Mouse (Mus musculus): ENCODE measurements around the gene Adgrb3. TPM values are rescaled to one million over a fixed set of nuclear protein-coding genes. Genes with fewer than 3 reads are reported as not detected.

Adgrb3 gene
- total RNA-seq, 2 experiments from 2014 or later: 0.63 to 1.3 TPM

DNA sequence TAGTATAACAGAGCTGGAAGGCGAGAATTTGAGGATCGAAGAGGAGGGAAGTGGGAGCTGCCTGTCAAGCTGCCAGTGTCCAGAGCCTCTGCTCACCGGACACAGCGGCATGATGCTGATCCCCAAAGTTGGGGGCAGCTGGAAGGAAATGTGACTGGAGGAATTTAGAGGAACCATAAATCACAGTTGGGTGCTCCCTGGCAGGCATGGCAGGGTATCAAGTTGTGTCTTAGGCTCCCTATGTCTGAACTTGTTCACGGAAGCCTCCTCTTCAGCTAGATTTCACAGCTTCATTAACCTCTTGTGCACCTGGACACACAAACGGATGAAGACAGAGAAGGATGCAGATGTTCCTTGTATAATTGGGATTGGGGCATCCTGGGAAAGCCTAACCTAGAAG, 722.8 kb downstream of the Adgrb3 start:
- DNase-seq: no peak

DNA sequence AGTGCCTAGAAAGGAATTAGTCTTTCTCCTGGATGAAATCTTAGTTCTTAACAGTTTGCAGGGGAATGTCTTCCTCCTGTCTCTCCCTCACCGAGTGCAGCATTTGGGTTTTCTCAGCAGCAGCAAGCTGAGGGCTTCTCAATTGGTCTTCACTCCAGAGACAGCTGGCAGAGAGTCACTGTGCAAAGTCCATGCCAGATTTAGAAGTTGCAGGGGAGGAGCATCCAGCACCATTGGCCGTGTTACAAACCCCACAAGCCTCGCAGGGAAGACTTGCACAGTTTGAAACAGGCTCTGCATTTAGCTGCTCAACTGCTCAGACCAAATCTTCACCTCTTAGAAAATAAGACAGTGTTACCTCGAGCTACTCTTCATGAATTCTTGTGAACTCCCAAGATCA, 724.1 kb downstream of the Adgrb3 start:
- peak in 1 of 2 experiments; percentile 9 for DNase-seq

DNA sequence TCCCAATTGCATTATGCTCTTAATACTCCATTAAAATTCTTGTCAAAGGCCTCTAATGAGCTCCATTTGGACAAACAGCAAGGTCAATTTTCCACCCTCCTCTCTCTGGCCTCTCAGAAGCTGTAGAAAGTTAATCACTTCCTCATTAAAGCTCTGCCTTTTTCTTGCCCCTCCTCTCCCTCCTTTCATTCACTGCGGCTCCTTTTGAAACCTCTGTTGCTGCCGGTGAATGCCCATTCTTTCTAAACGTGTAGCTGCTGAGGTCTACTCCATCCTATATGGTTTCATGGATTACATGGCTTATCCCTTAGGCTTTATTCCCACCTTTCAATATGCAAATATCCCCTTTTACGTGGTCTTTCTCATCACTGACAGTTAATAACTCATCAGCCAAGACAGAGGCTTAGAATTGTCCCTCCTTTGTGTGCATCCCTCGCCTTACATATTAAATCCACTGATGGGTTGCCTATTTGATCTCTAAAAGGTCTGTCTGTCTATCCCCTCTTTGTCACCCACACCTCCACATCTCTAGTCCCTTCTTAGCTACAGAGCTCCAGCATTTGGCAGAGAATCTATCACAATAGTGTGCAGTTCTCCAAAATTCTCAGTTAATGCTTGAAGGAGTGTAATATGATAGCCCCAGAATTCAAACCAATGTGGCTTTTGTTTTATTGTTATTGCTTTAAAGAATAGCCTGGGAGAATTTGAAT, 741.3 kb downstream of the Adgrb3 start:
- DNase-seq: no peak

DNA sequence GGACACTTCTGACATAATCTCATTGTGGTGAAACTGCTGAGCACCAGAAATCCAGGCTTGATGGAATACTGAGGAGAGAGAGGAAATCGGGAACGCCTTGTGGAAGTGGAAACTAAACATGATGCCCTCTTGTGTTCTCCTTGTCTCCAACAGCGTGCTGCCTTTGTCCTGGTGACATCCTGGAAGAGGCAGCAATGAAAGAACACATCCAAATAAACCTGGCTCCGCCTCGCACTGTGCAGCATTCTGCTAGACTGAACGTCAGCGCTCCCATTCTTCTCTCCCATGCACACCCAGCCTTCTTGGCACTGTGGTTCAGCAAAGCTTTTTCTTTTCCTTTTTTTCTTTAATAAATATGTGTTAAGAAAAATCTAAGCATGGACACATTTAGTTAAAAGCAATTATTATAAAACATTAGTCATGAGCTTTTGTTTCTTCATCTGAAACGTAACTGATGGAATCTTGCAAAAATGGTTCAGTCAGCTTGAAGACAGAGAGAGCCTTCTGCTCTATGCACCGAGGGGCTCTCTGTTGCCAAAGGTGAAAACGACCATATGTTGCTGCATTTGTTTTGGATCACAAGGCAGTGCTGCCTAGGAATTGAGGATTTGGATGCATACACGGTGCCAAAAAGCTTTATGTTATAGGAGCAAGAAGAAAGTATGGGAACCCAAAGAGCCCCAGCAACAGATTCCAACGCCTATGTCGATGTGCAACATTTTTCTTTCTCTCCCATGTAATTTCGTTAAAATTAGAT, 743.7 kb downstream of the Adgrb3 start:
- no peak for DNase-seq

DNA sequence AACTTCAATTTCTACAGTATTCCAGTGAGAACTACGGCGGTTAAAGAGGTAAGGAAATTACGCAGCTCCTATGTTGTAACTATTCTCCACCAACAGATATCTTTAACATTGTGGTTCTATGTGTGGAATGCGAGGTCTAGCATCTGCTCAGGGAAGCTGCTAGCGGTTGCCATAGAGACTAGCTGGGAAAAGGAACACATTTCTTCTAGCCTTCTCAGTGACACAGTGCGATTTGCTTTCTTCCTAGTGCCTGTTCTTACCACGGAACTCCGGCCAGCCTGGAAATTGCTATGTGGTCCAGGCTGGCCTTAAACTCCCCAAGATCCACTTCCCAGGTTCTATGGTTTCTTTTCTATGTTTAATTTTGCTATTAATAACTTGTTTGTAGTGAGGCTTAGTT, 747.1 kb downstream of the Adgrb3 start:
- DNase-seq: no peak

DNA sequence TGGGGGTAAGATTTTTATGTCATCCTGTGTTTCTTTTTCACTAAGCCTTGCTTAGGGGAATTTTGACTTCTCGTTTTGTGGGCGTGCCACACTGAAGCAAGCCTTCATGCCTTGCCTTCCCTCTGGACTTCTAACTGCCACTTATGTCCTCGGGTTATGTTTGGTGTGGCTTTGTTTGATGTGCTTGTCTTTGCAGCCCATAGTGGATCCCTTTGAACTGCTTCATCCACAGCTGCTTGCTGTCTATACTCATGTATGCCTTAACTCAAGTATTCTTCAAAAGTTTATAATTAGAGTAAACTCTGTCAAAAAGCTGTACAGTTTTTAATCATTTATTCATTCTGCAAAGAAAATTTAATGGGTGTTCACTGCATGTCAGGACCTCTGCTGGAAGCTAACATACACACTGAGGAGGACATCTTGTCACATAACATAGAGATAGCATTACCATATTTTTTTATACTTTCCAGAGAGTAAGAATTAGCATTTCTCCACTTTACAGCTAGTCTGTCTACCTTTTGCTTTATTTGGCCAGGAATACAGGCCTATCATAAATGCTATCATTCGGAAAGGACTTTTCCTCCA, 748.1 kb downstream of the Adgrb3 start:
- DNase-seq: no peak

DNA sequence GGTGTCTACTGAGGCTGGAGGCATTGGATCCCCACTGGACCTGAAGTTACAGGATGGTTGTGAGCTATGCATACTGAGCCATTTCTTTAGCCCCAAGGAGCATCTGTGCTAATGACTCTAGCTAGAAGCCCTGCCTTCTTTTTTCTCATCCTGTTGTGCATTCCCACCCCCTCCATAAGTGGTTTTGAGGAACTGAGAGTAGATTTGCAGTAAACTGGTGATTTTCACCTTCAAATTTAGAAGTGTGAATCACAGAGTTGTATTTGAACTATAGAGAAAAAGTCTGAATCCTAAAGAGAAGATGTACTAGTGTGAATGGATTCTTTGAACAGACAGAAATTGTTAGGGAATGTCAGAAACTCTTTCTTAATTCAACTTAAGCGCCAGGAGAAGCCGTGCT, 750.1 kb downstream of the Adgrb3 start:
- no peak for DNase-seq

DNA sequence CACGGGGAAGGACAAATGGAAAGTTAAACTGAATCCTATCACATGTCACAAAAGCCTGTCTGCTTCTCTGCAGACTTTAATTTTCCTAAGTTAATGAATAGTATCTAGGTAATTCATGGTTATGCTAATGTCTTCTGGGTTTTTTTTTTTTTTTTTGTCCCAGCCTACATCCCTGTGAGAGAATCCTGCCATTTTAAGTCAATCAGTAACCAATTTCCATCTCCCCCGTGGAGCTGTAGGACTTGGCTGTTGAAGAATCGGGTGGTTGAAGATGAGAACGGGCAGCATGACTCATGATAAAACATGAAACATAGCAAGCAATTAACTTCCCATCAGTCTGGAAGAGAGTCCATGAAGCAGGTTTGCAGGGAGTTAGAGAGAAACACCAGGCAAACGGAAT, 753.6 kb downstream of the Adgrb3 start:
- DNase-seq: no peak

DNA sequence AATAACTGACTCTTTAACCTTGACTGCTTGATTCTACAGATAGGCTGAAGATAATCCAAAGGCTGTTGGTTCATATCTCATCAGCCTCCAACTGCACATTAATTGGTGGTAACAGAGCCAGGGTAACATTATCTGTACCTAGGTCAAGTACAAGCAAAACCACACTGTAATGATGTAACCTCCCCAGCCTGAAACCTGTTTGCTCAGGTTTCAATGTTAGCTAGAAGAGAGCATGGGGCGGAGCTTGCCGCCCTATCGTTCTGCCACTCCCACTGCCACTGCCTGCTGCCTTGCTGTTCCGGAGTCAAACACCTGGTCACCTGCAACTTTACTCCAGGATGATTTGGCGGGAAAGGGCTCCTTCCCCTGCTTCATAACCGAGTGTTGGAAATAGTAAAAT, 765.5 kb downstream of the Adgrb3 start:
- DNase-seq: no peak

DNA sequence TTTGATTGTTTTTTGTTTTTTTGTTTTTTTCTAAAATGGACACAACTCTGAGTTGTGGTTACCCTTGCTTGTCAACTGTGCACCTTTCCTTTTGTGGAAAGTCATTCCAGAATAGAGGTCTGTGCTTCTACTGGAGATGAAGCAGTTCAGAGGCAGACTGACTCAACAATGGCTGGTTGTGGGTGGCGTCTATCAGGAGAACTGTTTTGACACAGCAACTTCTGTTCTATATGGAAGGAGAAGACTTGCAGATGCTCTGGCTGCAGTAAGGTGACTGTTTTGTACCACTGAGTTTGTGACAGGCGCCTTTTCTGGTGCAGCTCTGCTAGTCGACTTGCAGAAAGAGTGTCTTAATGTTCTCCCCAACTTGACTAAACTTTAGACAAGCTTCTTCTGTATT, 768.6 kb downstream of the Adgrb3 start:
- no peak for DNase-seq

DNA sequence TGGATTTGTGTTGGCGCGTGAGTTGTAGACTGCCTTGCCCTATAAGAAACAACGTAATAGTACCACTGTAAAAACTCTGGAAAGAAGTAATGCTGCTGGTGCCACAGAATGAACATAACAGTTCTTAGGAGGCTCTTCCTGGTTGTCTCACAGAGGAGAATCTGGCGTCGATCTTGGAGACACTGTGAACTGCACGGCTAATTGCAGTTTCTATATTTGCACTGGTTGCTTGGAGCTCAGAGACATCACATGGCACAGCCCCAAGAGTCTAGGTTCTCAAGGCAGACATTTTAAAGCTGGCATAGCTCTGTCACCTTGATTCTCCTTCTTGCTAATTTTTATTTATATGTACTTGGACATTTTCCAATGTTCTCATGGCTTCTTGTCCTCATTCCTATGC, 769.3 kb downstream of the Adgrb3 start:
- no peak for DNase-seq

DNA sequence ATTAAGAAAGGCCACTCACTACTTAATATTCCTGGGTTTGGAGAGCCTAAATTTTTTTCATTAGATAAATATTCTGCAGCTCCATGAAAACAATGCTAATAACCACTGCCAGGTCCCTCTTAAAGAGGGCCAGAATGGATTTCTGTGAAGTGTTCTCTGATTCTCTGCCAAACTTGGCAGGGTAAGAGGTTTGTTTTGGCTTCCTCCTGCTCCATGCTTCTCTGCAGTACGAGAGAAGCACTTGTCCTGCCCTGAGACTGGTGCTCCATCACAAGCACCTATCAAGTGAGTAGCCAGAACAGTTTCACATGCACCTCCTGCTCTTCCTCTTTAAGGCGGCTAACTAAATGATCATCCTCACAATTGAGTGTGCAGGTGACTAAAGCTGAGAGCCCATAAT, 771.9 kb downstream of the Adgrb3 start:
- no peak for DNase-seq

DNA sequence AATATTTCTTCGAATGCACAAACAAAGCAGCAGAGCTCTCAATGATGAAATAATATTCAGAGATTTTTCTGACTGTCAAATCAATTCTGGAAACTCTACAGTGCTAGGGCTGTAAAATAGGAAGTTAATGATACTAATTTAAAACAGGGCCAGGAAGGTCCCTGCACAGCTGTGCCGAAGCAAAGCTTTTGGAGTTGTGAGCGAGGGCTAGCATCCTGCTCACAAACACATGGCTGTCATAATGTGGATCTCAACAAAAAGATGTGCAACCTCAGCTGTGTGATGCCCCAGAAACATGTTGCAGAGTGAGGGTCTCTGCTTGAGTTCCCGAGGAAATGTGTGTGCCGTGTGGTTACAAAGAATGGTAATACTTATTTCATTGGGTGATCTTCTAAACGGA, 772.3 kb downstream of the Adgrb3 start:
- no peak for DNase-seq

DNA sequence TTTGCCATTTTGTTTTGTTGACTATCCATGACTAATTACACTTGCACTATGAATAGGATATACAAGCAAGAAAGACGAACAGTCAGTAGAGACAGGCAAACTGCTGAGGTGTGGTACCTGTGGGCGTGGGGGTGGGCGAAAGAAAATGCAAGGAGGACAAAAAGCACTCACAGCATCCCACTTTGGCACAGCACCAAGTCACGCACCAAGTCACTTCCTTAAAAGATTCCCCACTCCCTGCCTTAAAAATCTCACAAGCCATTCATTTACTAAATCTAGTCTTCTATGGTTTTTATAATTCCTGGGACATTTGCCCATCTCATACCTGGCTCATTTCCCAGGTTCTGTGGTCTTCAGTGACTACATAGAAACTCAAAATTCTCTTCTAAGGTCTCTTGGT, 787.4 kb downstream of the Adgrb3 start:
- no peak for DNase-seq

DNA sequence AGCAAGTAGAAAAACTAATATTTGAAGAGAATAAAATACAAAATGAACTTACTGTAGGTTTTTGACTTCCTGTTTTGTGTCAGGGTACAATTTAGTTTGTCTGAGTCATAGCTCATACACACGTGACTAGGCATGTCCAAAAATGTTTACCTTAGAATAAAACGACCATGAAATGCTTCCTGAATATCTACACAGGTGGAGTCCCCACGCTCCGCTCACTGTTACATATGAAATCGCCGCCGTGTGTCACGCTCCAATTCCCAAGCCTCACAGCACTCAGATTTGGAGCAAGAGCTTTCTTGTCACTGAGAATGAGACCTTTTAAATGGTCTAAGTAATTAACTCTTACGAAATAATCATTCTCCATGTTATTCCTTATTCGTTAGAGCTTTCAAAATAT, 795.3 kb downstream of the Adgrb3 start:
- no peak for DNase-seq

DNA sequence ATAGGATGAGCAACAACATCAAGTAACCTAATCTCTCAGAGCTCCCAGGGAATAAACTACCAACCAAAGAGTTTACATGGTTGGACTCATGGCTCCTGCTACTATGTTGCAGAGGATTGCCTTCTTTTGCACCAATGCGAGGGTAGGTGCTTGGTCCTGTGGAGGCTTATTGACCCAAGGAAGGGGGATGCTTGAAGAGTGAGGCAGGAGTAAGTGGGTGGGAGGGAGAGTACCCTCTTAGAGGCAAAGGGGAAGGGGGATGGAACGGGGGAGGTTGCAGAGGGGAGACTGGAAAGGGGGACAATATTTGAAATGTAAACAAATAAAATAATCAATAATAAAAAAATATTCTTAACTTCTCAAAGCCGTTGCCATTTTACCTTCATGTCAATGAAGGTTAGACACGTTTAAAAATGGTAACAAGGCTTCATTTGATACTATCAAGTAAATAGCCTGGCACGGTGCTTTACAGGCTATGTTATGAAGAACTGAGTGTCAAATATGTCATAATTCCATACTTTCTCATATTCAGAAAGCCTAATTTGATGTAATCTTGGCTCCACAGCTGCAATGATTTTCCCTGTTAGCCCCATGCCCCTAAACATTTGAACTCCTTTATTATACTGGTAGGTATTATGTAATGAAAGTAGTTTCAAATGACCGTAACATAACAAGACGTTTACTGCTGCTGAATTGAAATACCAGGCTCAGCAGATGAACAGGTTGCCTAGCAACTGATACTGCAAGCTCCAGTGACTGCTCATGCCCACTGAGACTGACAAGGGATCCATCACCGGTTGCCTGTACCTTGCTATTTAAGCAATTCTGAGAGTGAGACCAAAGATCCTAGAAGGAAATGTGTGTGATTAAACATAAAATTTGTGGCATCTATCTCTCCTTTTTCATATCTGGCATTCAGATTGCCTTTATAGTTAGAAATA, 796.1 kb downstream of the Adgrb3 start:
- DNase-seq: no peak

DNA sequence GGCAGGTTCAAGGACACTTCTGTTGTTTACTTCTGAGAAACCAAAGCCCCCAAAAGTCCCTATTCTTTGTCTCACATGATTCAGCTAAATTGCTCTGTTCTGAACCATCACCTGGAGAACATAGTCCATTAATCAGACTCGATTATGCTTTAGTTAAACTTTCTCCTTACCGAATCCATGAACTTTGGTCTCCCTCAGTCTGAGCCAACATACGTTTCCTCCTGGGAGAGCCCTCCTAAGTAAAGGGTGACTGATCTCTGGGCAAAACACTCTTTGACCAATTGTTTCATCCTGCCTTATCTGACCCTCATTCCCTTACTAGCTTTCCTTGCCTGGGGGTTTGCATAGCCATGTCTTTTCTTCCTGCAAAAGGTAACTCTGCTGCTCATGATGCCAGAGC, 806.4 kb downstream of the Adgrb3 start:
- no peak for DNase-seq

DNA sequence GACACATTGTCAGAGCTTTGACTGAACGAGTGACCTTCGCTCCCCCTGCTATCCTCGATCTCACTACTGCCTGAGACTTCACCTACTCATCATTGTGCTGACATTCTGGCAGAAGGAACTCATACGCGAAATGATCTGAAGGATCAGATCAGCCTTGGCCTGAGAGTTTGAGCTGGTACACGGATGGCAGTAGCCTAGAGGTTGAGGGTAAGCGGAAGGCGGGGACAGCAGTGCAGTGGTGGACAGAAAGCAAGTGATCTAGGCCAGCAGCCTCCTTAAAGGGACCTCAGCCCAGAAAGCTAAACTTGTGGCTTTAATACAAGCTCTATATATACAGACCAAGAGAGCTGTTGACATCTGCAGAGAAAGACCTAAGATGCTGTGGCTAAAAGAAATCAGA, 811.7 kb downstream of the Adgrb3 start:
- peak; percentile 17 to 33 for DNase-seq
